Mouse (Mus musculus): ENCODE data around the gene Xrcc3. TPM values are rescaled to one million over a fixed set of nuclear protein-coding genes. Genes with fewer than 3 reads are reported as not detected.

Gene Xrcc3
- polyA plus RNA-seq, 1 experiment from 2014 or later: 1.8 TPM

GRCm38 (mm10) chr12:111812611-111813010 is 1.1 kb downstream of the Xrcc3 start:
- DNase-seq (ENCODE audit: low spot score) (no peak), ATAC-seq (no peak)
- Histone ChIP-seq H3K9ac (replicated peaks; ENCODE audit: low read depth) (no peak overlapping the region), H3K9me3 (ENCODE audit: low read length) (no peaks in the 10 kb centered on the region), H3K4me3 (ENCODE audit: low read depth, low read length) (no peak overlapping the region), H3K36me3 (ENCODE audit: insufficient read depth, low read length) (peaks cover 4% of the 10 kb centered on the region; the same call in 1 of the 2 replicates), H3K4me2 (replicated peaks; ENCODE audit: low read depth, low read length) (no peak overlapping the region), H3K27ac (ENCODE audit: low read length) (no peak overlapping the region), H3K27me3 (replicated peaks; ENCODE audit: insufficient read depth, low read length) (no peaks in the 10 kb centered on the region), H3K4me1 (ENCODE audit: insufficient read depth, low read depth, low read length) (peaks cover 24% of the 10 kb centered on the region)
- TF ChIP-seq EP300 (IDR thresholded peaks at IDR 0.05) (no peak), CTCF (IDR thresholded peaks at IDR 0.05) (no peak)
- WGBS: 47% methylated on average over 12 of the region's 12 CpGs

- Histone ChIP-seq H3K9ac (replicated peaks; ENCODE audit: low read depth) (no peak overlapping the region), H3K4me2 (replicated peaks; ENCODE audit: low read depth, low read length) (no peak overlapping the region), H3K27ac (ENCODE audit: low read length) (no peak overlapping the region), H3K4me1 (ENCODE audit: insufficient read depth, low read depth, low read length) (peaks cover 23% of the 10 kb centered on the region), H3K4me3 (ENCODE audit: low read depth, low read length) (no peak overlapping the region), H3K9me3 (ENCODE audit: low read length) (no peaks in the 10 kb centered on the region), H3K36me3 (ENCODE audit: insufficient read depth, low read length) (peaks cover 4% of the 10 kb centered on the region; the same call in 1 of the 2 replicates), H3K27me3 (replicated peaks; ENCODE audit: insufficient read depth, low read length) (no peaks in the 10 kb centered on the region)
- ATAC-seq: no peak
- WGBS: 80% methylated on average over 13 of the region's 13 CpGs
- no peak for DNase-seq (ENCODE audit: low spot score)
- TF ChIP-seq CTCF (IDR thresholded peaks at IDR 0.05) (no peak), EP300 (IDR thresholded peaks at IDR 0.05) (no peak)
Observed at GRCm38 (mm10) chr12:111812075-111812474, 1.6 kb downstream of the Xrcc3 start.

GRCm38 (mm10) chr12:111809762-111810161 is 3.9 kb downstream of the Xrcc3 start:
- H3K9ac ChIP-seq (replicated peaks; ENCODE audit: low read depth): no peak overlapping the region
- ATAC-seq: peak; percentile 37
- TF ChIP-seq CTCF (IDR thresholded peaks at IDR 0.05) (peak; percentile 63), EP300 (IDR thresholded peaks at IDR 0.05) (no peak)
- under 1% methylated on average over 9 of the region's 9 CpGs for WGBS
- no peak overlapping the region for H3K4me3 ChIP-seq (ENCODE audit: low read depth, low read length)
- H3K27me3 ChIP-seq (replicated peaks; ENCODE audit: insufficient read depth, low read length): no peaks in the 10 kb centered on the region
- no peaks in the 10 kb centered on the region for H3K9me3 ChIP-seq (ENCODE audit: low read length)
- peak; percentile 89 for DNase-seq (ENCODE audit: low spot score)
- H3K27ac ChIP-seq (ENCODE audit: low read length): peak overlapping the region; percentile 14; the same call in 1 of the 2 replicates
- H3K4me1 ChIP-seq (ENCODE audit: insufficient read depth, low read depth, low read length): peaks cover 6% of the 10 kb centered on the region; the same call in 1 of the 2 replicates
- no peak overlapping the region for H3K4me2 ChIP-seq (replicated peaks; ENCODE audit: low read depth, low read length)
- H3K36me3 ChIP-seq (ENCODE audit: insufficient read depth, low read length): peaks cover 10% of the 10 kb centered on the region; the same call in 1 of the 2 replicates

- Histone ChIP-seq H3K4me1 (ENCODE audit: insufficient read depth, low read depth, low read length) (peaks cover 6% of the 10 kb centered on the region; the same call in 1 of the 2 replicates), H3K4me2 (replicated peaks; ENCODE audit: low read depth, low read length) (no peak overlapping the region), H3K9me3 (ENCODE audit: low read length) (no peaks in the 10 kb centered on the region), H3K27me3 (replicated peaks; ENCODE audit: insufficient read depth, low read length) (no peaks in the 10 kb centered on the region), H3K36me3 (ENCODE audit: insufficient read depth, low read length) (peaks cover 10% of the 10 kb centered on the region; the same call in 1 of the 2 replicates), H3K9ac (replicated peaks; ENCODE audit: low read depth) (no peak overlapping the region), H3K4me3 (ENCODE audit: low read depth, low read length) (no peak overlapping the region), H3K27ac (ENCODE audit: low read length) (no peak overlapping the region)
- DNase-seq (ENCODE audit: low spot score) (no peak), ATAC-seq (no peak)
- TF ChIP-seq CTCF (IDR thresholded peaks at IDR 0.05): no peak
- TF ChIP-seq EP300 (IDR thresholded peaks at IDR 0.05): no peak
- 91% methylated on average over 6 of the region's 6 CpGs for WGBS
Observed at GRCm38 (mm10) chr12:111808775-111809174, 4.9 kb downstream of the Xrcc3 start.

GRCm38 (mm10) chr12:111803538-111803937 is 10.1 kb downstream of the Xrcc3 start:
- no peak for TF ChIP-seq CTCF (IDR thresholded peaks at IDR 0.05)
- no peak for TF ChIP-seq EP300 (IDR thresholded peaks at IDR 0.05)
- Histone ChIP-seq H3K27me3 (replicated peaks; ENCODE audit: insufficient read depth, low read length) (no peaks in the 10 kb centered on the region), H3K4me3 (ENCODE audit: low read depth, low read length) (no peak overlapping the region), H3K4me1 (ENCODE audit: insufficient read depth, low read depth, low read length) (no peaks in the 10 kb centered on the region), H3K27ac (ENCODE audit: low read length) (no peak overlapping the region), H3K9ac (replicated peaks; ENCODE audit: low read depth) (no peak overlapping the region), H3K4me2 (replicated peaks; ENCODE audit: low read depth, low read length) (no peak overlapping the region), H3K36me3 (ENCODE audit: insufficient read depth, low read length) (peaks cover 36% of the 10 kb centered on the region), H3K9me3 (ENCODE audit: low read length) (no peaks in the 10 kb centered on the region)
- ATAC-seq (peak; percentile 34), DNase-seq (ENCODE audit: low spot score) (no peak)
- WGBS: 66% methylated on average over 5 of the region's 5 CpGs

- no peak for TF ChIP-seq EP300 (IDR thresholded peaks at IDR 0.05)
- TF ChIP-seq CTCF (IDR thresholded peaks at IDR 0.05): no peak
- H3K4me2 ChIP-seq (replicated peaks; ENCODE audit: low read depth, low read length): no peak overlapping the region
- 73% methylated on average over 10 of the region's 10 CpGs for WGBS
- no peak overlapping the region for H3K9ac ChIP-seq (replicated peaks; ENCODE audit: low read depth)
- H3K36me3 ChIP-seq (ENCODE audit: insufficient read depth, low read length): peaks cover 41% of the 10 kb centered on the region
- no peak overlapping the region for H3K27ac ChIP-seq (ENCODE audit: low read length)
- no peaks in the 10 kb centered on the region for H3K4me1 ChIP-seq (ENCODE audit: insufficient read depth, low read depth, low read length)
- no peaks in the 10 kb centered on the region for H3K27me3 ChIP-seq (replicated peaks; ENCODE audit: insufficient read depth, low read length)
- no peak overlapping the region for H3K4me3 ChIP-seq (ENCODE audit: low read depth, low read length)
- ATAC-seq (no peak), DNase-seq (ENCODE audit: low spot score) (no peak)
- no peaks in the 10 kb centered on the region for H3K9me3 ChIP-seq (ENCODE audit: low read length)
Observed at GRCm38 (mm10) chr12:111800459-111801183, 13.1 kb downstream of the Xrcc3 start.
